Mouse (Mus musculus): Measurements from ENCODE around the gene Gm10197. TPM values are rescaled to one million over a fixed set of nuclear protein-coding genes. Genes with fewer than 3 reads are reported as not detected.

Gm10197 gene
- total RNA-seq, 2 experiments from 2014 or later: not detected

GRCm38 (mm10) chr19:53364551-53364950 lies 7.0 kb downstream of the Gm10197 start:
- ATAC-seq (replicated peaks; ENCODE audit: low FRiP score, poor library complexity, severe bottlenecking): no peak

- peak; percentile 73 for ATAC-seq (replicated peaks; ENCODE audit: low FRiP score, poor library complexity, severe bottlenecking)
Measured at GRCm38 (mm10) chr19:53362967-53363366, 8.6 kb downstream of the Gm10197 start.

- ATAC-seq (replicated peaks; ENCODE audit: low FRiP score, poor library complexity, severe bottlenecking): no peak
Measured at GRCm38 (mm10) chr19:53360265-53360958, 11.2 kb downstream of the Gm10197 start.

- no peak for ATAC-seq (replicated peaks; ENCODE audit: low FRiP score, poor library complexity, severe bottlenecking)
Measured at GRCm38 (mm10) chr19:53359160-53360033, 12.2 kb downstream of the Gm10197 start.

- ATAC-seq (replicated peaks; ENCODE audit: low FRiP score, poor library complexity, severe bottlenecking): no peak
Measured at GRCm38 (mm10) chr19:53355065-53355464, 16.5 kb downstream of the Gm10197 start.

- no peak for ATAC-seq (replicated peaks; ENCODE audit: low FRiP score, poor library complexity, severe bottlenecking)
Measured at GRCm38 (mm10) chr19:53354271-53355000, 17.1 kb downstream of the Gm10197 start.

- no peak for ATAC-seq (replicated peaks; ENCODE audit: low FRiP score, poor library complexity, severe bottlenecking)
Measured at GRCm38 (mm10) chr19:53353864-53354263, 17.7 kb downstream of the Gm10197 start.

GRCm38 (mm10) chr19:53345766-53346165 lies 25.8 kb downstream of the Gm10197 start:
- no peak for ATAC-seq (replicated peaks; ENCODE audit: low FRiP score, poor library complexity, severe bottlenecking)

GRCm38 (mm10) chr19:53344062-53344461 lies 27.5 kb downstream of the Gm10197 start:
- ATAC-seq (replicated peaks; ENCODE audit: low FRiP score, poor library complexity, severe bottlenecking): no peak

GRCm38 (mm10) chr19:53343174-53343881 lies 28.2 kb downstream of the Gm10197 start:
- no peak for ATAC-seq (replicated peaks; ENCODE audit: low FRiP score, poor library complexity, severe bottlenecking)

GRCm38 (mm10) chr19:53340423-53340822 lies 31.1 kb downstream of the Gm10197 start:
- ATAC-seq (replicated peaks; ENCODE audit: low FRiP score, poor library complexity, severe bottlenecking): no peak

- no peak for ATAC-seq (replicated peaks; ENCODE audit: low FRiP score, poor library complexity, severe bottlenecking)
Measured at GRCm38 (mm10) chr19:53335241-53335640, 36.3 kb downstream of the Gm10197 start.

GRCm38 (mm10) chr19:53333730-53334129 lies 37.8 kb downstream of the Gm10197 start:
- no peak for ATAC-seq (replicated peaks; ENCODE audit: low FRiP score, poor library complexity, severe bottlenecking)

GRCm38 (mm10) chr19:53331882-53332500 lies 39.6 kb downstream of the Gm10197 start:
- ATAC-seq (replicated peaks; ENCODE audit: low FRiP score, poor library complexity, severe bottlenecking): no peak

GRCm38 (mm10) chr19:53329992-53330381 lies 41.6 kb downstream of the Gm10197 start:
- peak; percentile 18; the same call in 1 of the 2 replicates for ATAC-seq (replicated peaks; ENCODE audit: low FRiP score, poor library complexity, severe bottlenecking)

GRCm38 (mm10) chr19:53329221-53329991 lies 42.2 kb downstream of the Gm10197 start:
- ATAC-seq (replicated peaks; ENCODE audit: low FRiP score, poor library complexity, severe bottlenecking): peak; percentile 74

GRCm38 (mm10) chr19:53328116-53328515 lies 43.5 kb downstream of the Gm10197 start:
- ATAC-seq (replicated peaks; ENCODE audit: low FRiP score, poor library complexity, severe bottlenecking): no peak

- peak; percentile 81 for ATAC-seq (replicated peaks; ENCODE audit: low FRiP score, poor library complexity, severe bottlenecking)
Measured at GRCm38 (mm10) chr19:53325578-53326295, 45.8 kb downstream of the Gm10197 start.

Data from erythroid progenitor cell, adult 5-6 weeks (primary cell).